Mouse (Mus musculus): ENCODE measurements around the gene Olfr998. TPM values are rescaled to one million over a fixed set of nuclear protein-coding genes. Genes with fewer than 3 reads are reported as not detected.
"Not testable (repeated sequence)": the region's sequence is repeated elsewhere in the genome, so short reads cannot be mapped to it uniquely, and the experiment has no call there.

Gene Olfr998
- total RNA-seq (2012; rRNA removed): not detected in 2 replicates

DNA sequence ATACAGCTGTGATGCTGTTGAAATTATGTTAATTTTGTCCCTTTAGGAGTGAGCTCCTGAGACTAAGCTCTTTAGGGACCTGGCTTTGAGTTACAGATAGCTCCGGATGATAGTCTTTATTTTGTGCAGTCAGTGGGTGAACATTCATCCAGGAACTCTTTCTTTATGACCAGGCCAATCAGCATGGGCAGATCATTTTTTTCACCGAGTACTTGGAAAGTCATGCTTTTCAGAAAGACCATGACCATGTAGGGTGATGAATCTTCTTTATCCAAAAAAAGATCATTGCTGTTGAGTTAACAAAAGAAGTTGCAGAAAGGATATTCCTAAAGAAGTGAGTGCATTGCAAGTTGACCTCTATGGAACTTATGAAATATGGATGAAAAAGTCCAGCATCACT, at the start of gene Olfr998:
Gene Olfr998, plus strand, starts transcription at position 301 of the 400 bp plus-strand sequence.
- H3K27ac ChIP-seq (ENCODE audit: insufficient read depth, low read depth, low read length, poor library complexity, severe bottlenecking); H3K4me1 ChIP-seq (ENCODE audit: control insufficient read depth in 2 of 2, insufficient read depth in 2 of 2, low read length in 2 of 2, poor library complexity in 1 of 2); in situ Hi-C loops (cut with MboI; ENCODE audit: low sequenced_read_pairs in 2 of 2, unreplicated experiment in 2 of 2); H3K9ac ChIP-seq (ENCODE audit: insufficient read depth, low read depth, low read length, poor library complexity, severe bottlenecking); H3K9me3 ChIP-seq (ENCODE audit: control insufficient read depth, insufficient read depth, low read depth, low read length); H3K36me3 ChIP-seq (ENCODE audit: control insufficient read depth, insufficient read depth, low read length, poor library complexity, severe bottlenecking); H3K4me3 ChIP-seq (ENCODE audit: insufficient read depth in 1 of 2, low read depth in 1 of 2, low read length in 2 of 2, poor library complexity in 1 of 2, severe bottlenecking in 1 of 2); DNase-seq (ENCODE audit: low read depth, low spot score): not testable (repeated sequence)

DNA sequence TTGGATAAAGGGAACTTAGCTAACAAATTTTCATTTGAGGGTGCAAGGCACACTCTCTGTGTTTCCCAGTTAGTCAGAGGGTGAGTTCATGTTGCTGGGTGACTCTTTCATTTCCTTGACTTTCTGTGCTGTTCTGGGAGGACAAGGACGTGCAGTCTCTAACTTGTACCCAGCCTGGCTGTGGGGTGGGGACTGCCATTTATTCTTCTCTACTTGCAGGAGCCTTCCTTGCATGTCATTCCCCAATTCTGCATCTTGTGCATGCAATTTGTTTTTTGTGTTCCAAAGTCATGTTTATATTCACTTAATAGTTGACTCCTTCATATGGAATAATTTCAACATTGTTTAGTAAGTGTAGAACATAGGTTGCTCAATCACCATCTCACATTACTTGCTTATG, 33.9 kb upstream of the Olfr998 start:
- no peaks in the 10 kb centered on the region for H3K9me3 ChIP-seq (ENCODE audit: control insufficient read depth, insufficient read depth, low read depth, low read length)
- H3K27ac ChIP-seq (ENCODE audit: insufficient read depth, low read depth, low read length, poor library complexity, severe bottlenecking): no peak overlapping the region
- no peak for TF ChIP-seq ZNF384 (IDR thresholded peaks at IDR 0.05; ENCODE audit: low read depth, low read length)
- no peaks in the 10 kb centered on the region for H3K36me3 ChIP-seq (ENCODE audit: control insufficient read depth, insufficient read depth, low read length, poor library complexity, severe bottlenecking)
- no peak for DNase-seq (ENCODE audit: low read depth, low spot score)
- H3K4me3 ChIP-seq (ENCODE audit: insufficient read depth in 1 of 2, low read depth in 1 of 2, low read length in 2 of 2, poor library complexity in 1 of 2, severe bottlenecking in 1 of 2): no peak overlapping the region
- no peak overlapping the region for H3K9ac ChIP-seq (ENCODE audit: insufficient read depth, low read depth, low read length, poor library complexity, severe bottlenecking)
- in situ Hi-C loops (cut with MboI; ENCODE audit: low sequenced_read_pairs in 2 of 2, unreplicated experiment in 2 of 2): no loop called here
- no peaks in the 10 kb centered on the region for H3K4me1 ChIP-seq (ENCODE audit: control insufficient read depth in 2 of 2, insufficient read depth in 2 of 2, low read length in 2 of 2, poor library complexity in 1 of 2)

DNA sequence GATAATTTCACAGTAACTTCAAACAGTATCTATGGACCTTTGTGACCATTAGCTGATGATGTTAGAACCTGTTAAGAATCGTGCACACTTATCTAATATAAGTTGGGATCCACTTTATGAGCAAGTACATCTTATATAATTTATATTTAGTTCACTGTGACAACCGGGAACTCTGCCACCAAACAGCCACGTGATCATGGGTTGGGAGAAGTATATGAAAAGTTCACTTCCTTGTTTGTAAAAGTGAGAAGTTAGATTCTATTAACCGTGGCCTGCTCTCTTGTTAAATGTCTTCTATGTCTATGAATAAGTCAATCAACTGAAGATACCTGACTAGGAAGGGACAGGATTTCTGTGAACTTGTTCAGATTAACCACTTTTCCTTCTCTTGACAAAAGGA, 28.5 kb upstream of the Olfr998 start:
- Histone ChIP-seq H3K27ac (ENCODE audit: insufficient read depth, low read depth, low read length, poor library complexity, severe bottlenecking) (no peak overlapping the region), H3K4me1 (ENCODE audit: control insufficient read depth in 2 of 2, insufficient read depth in 2 of 2, low read length in 2 of 2, poor library complexity in 1 of 2) (no peaks in the 10 kb centered on the region), H3K9me3 (ENCODE audit: control insufficient read depth, insufficient read depth, low read depth, low read length) (no peaks in the 10 kb centered on the region), H3K9ac (ENCODE audit: insufficient read depth, low read depth, low read length, poor library complexity, severe bottlenecking) (no peak overlapping the region), H3K4me3 (ENCODE audit: insufficient read depth in 1 of 2, low read depth in 1 of 2, low read length in 2 of 2, poor library complexity in 1 of 2, severe bottlenecking in 1 of 2) (no peak overlapping the region), H3K36me3 (ENCODE audit: control insufficient read depth, insufficient read depth, low read length, poor library complexity, severe bottlenecking) (no peaks in the 10 kb centered on the region)
- DNase-seq (ENCODE audit: low read depth, low spot score): no peak
- no peak for TF ChIP-seq MAFK (IDR thresholded peaks at IDR 0.05; ENCODE audit: insufficient read depth, low read depth, low read length)
- TF ChIP-seq ZNF384 (IDR thresholded peaks at IDR 0.05; ENCODE audit: low read depth, low read length): no peak
- TF ChIP-seq CHD2 (IDR thresholded peaks at IDR 0.05; ENCODE audit: low read depth, low read length): no peak
- TF ChIP-seq HCFC1 (IDR thresholded peaks at IDR 0.05; ENCODE audit: borderline replicate concordance, insufficient read depth, low read length): no peak
- no peak for TF ChIP-seq ZC3H11A (IDR thresholded peaks at IDR 0.05; ENCODE audit: borderline replicate concordance, low read depth, low read length)
- in situ Hi-C loops (cut with MboI; ENCODE audit: low sequenced_read_pairs in 2 of 2, unreplicated experiment in 2 of 2): loop anchor here (10.0 kb wide), 2 partner anchors 315 to 435 kb away; no protein-coding TSS in a partner anchor

DNA sequence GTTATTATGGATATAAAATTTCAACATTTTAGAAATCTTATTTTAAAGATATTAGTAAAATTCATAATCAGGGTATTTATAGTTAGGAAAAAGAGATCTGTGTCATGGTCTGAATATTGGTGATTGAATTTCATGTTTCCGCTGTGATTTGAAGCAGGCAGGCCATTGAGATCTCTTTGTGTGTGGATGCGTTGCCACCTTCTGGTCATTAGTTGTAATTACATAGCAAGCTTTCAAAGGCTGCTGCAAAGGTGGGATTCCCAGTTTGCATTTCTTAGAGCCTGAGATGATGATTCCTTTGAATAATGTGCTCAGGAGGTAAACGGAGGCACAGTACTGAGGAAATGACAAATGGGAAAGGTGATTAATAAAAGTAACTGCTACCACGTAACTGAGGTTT, 27.6 kb upstream of the Olfr998 start:
- Histone ChIP-seq H3K9ac (ENCODE audit: insufficient read depth, low read depth, low read length, poor library complexity, severe bottlenecking) (no peak overlapping the region), H3K9me3 (ENCODE audit: control insufficient read depth, insufficient read depth, low read depth, low read length) (no peaks in the 10 kb centered on the region), H3K36me3 (ENCODE audit: control insufficient read depth, insufficient read depth, low read length, poor library complexity, severe bottlenecking) (no peaks in the 10 kb centered on the region), H3K4me3 (ENCODE audit: insufficient read depth in 1 of 2, low read depth in 1 of 2, low read length in 2 of 2, poor library complexity in 1 of 2, severe bottlenecking in 1 of 2) (no peak overlapping the region), H3K27ac (ENCODE audit: insufficient read depth, low read depth, low read length, poor library complexity, severe bottlenecking) (no peak overlapping the region), H3K4me1 (ENCODE audit: control insufficient read depth in 2 of 2, insufficient read depth in 2 of 2, low read length in 2 of 2, poor library complexity in 1 of 2) (no peaks in the 10 kb centered on the region)
- in situ Hi-C loops (cut with MboI; ENCODE audit: low sequenced_read_pairs in 2 of 2, unreplicated experiment in 2 of 2): loop anchor here (10.0 kb wide), 2 partner anchors 316 to 436 kb away; no protein-coding TSS in a partner anchor
- peak; percentile 30 for DNase-seq (ENCODE audit: low read depth, low spot score)
- TF ChIP-seq ZC3H11A (IDR thresholded peaks at IDR 0.05; ENCODE audit: borderline replicate concordance, low read depth, low read length) (peak; percentile 70; the same call in 1 of the 2 replicates), HCFC1 (IDR thresholded peaks at IDR 0.05; ENCODE audit: borderline replicate concordance, insufficient read depth, low read length) (no peak)

DNA sequence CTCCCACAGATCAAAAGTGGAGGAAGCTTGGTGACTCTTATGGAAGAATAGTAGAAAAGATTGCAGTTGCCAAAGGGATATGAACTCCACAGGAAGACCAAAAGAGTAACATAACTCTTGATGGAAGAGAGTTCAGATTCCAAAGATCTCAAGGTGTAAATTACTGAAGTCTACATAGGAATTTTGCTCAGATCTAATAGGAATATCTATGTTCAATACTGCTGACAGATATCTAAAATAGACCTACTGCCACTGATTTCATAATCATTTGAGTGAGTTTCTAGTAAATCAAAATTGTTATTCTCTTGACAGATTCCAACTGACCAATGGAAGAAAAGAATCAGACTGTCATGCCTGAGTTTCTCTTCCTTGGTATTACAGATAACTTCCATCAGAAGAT, 9.8 kb upstream of the Olfr998 start, which contains the start of gene Olfr996:
Gene Olfr996, plus strand, starts transcription at position 301 of the 400 bp plus-strand sequence.
- no peak for DNase-seq (ENCODE audit: low read depth, low spot score)
- in situ Hi-C loops (cut with MboI; ENCODE audit: low sequenced_read_pairs in 2 of 2, unreplicated experiment in 2 of 2): no loop called here
- no peaks in the 10 kb centered on the region for H3K4me1 ChIP-seq (ENCODE audit: control insufficient read depth in 2 of 2, insufficient read depth in 2 of 2, low read length in 2 of 2, poor library complexity in 1 of 2)
- no peaks in the 10 kb centered on the region for H3K9me3 ChIP-seq (ENCODE audit: control insufficient read depth, insufficient read depth, low read depth, low read length)
- no peak within 1 kb of the TSS for H3K4me3 ChIP-seq (ENCODE audit: insufficient read depth in 1 of 2, low read depth in 1 of 2, low read length in 2 of 2, poor library complexity in 1 of 2, severe bottlenecking in 1 of 2)
- H3K36me3 ChIP-seq (ENCODE audit: control insufficient read depth, insufficient read depth, low read length, poor library complexity, severe bottlenecking): no peaks in the 10 kb centered on the region
- no peak within 1 kb of the TSS for H3K9ac ChIP-seq (ENCODE audit: insufficient read depth, low read depth, low read length, poor library complexity, severe bottlenecking)
- no peak for TF ChIP-seq HCFC1 (IDR thresholded peaks at IDR 0.05; ENCODE audit: borderline replicate concordance, insufficient read depth, low read length)
- H3K27ac ChIP-seq (ENCODE audit: insufficient read depth, low read depth, low read length, poor library complexity, severe bottlenecking): no peak within 1 kb of the TSS
